Mouse (Mus musculus): ENCODE data around the gene Tmod4. TPM values are rescaled to one million over a fixed set of nuclear protein-coding genes. Genes with fewer than 3 reads are reported as not detected.

Gene Tmod4
- total and polyA plus RNA-seq, 3 experiments: 3.1 to 5.4 TPM; not detected in 1

DNA sequence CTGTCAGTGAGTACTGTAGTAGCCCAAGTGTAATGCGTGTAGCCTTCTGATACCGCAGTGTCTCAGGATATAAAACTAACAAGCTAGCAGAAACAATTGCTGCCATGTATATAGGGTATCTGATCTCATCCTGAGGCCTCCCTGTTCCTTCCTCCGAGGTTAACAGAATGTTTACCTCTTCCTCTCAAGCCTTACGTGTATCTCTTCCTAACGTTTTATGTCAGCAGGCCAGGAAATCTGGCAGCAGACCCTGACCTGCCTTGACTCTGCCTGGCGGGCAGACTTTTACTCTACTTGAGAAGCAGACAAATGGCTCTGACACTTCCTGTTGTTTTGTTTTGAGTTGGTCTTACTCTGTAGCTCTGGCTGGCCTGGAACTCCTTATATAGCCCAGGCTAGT is 2.7 kb upstream of the Tmod4 start:
- Histone ChIP-seq H3K27ac (ENCODE audit: control insufficient read depth, low read depth, low read length) (no peak overlapping the region), H3K36me3 (ENCODE audit: control insufficient read depth in 1 of 2, insufficient read depth in 2 of 2, low read length in 2 of 2) (peaks cover 0 to 27% of the 10 kb centered on the region in 2 experiments; a peak in 2 of 4 replicates)

DNA sequence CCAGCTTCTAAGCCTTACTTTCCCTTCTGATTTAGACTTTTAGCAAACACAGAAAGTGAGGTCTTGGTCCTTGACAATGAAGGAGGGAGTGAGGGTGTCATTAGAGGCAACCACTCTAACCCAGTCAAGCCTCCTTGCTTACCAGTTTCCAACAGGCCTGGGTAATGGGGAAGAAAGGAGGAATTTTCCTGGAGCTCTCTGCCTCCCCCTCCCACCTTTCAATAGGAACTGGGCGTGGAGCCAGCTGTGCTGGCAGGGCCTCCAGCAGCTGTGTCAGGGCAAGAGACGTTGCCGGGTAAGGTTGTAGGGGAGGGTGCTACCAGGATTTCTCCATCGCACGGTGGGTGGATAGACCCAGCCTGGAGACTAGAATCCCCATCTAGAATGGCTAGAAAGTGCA is 696 bp downstream of the Tmod4 start:
- DNase-seq (ENCODE audit: low read depth, low spot score): no peak
- H3K27ac ChIP-seq (ENCODE audit: control insufficient read depth, low read depth, low read length): no peak overlapping the region
- H3K36me3 ChIP-seq (ENCODE audit: control insufficient read depth in 1 of 2, insufficient read depth in 2 of 2, low read length in 2 of 2): peaks cover 0 to 11% of the 10 kb centered on the region in 2 experiments; a peak in 2 of 4 replicates
- H3K27me3 ChIP-seq (ENCODE audit: control insufficient read depth in 1 of 2, insufficient read depth in 2 of 2, low read length in 2 of 2): no peaks in the 10 kb centered on the region
- TF ChIP-seq MAZ (IDR thresholded peaks at IDR 0.05; ENCODE audit: low read depth, low read length): peak; percentile 32; the same call in 1 of the 2 replicates
- no peak for TF ChIP-seq TCF12 (IDR thresholded peaks at IDR 0.05; ENCODE audit: low read depth, low read length)
- no peak for TF ChIP-seq ELF1 (IDR thresholded peaks at IDR 0.05; ENCODE audit: low read depth, low read length)
- TF ChIP-seq CHD2 (IDR thresholded peaks at IDR 0.05; ENCODE audit: low read length): no peak
- TF ChIP-seq KAT2A (conservative IDR thresholded peaks at IDR 0.05; ENCODE audit: low read depth, low read length): no peak
- H3K4me3 ChIP-seq (ENCODE audit: control insufficient read depth in 1 of 2, insufficient read depth in 1 of 2, low read depth in 2 of 2, low read length in 2 of 2): no peak overlapping the region
- no peaks in the 10 kb centered on the region for H3K79me2 ChIP-seq (ENCODE audit: control insufficient read depth, insufficient read depth, low read length, poor library complexity)
- H3K9me3 ChIP-seq (replicated peaks; ENCODE audit: insufficient read depth, low read length): no peaks in the 10 kb centered on the region
- H3K4me1 ChIP-seq (ENCODE audit: control insufficient read depth in 1 of 2, insufficient read depth in 2 of 2, low read length in 2 of 2): no peaks in the 10 kb centered on the region
- no peak overlapping the region for H3K9ac ChIP-seq (ENCODE audit: control insufficient read depth, low read depth, low read length, poor library complexity, severe bottlenecking)

More for the DNA sequence above, 2.7 kb upstream of the Tmod4 start:
- Histone ChIP-seq H3K4me1 (ENCODE audit: control insufficient read depth in 1 of 2, insufficient read depth in 2 of 2, low read length in 2 of 2) (no peaks in the 10 kb centered on the region), H3K27me3 (ENCODE audit: control insufficient read depth in 1 of 2, insufficient read depth in 2 of 2, low read length in 2 of 2) (no peaks in the 10 kb centered on the region), H3K79me2 (ENCODE audit: control insufficient read depth, insufficient read depth, low read length, poor library complexity) (no peaks in the 10 kb centered on the region), H3K9me3 (replicated peaks; ENCODE audit: insufficient read depth, low read length) (no peaks in the 10 kb centered on the region), H3K9ac (ENCODE audit: control insufficient read depth, low read depth, low read length, poor library complexity, severe bottlenecking) (no peak overlapping the region), H3K4me3 (ENCODE audit: control insufficient read depth in 1 of 2, insufficient read depth in 1 of 2, low read depth in 2 of 2, low read length in 2 of 2) (no peak overlapping the region)
- TF ChIP-seq JUND (IDR thresholded peaks at IDR 0.05; ENCODE audit: low read depth, low read length) (no peak), POLR2A (IDR thresholded peaks at IDR 0.05; ENCODE audit: control insufficient read depth in 1 of 2, insufficient read depth in 1 of 2, low read depth in 1 of 2, low read length in 2 of 2, poor library complexity in 1 of 2) (no peak), NRF1 (IDR thresholded peaks at IDR 0.05; ENCODE audit: insufficient read depth, low read depth, low read length, poor library complexity, severe bottlenecking) (no peak), SIN3A (IDR thresholded peaks at IDR 0.05; ENCODE audit: low read length) (no peak), MAX (IDR thresholded peaks at IDR 0.05; ENCODE audit: low read length) (no peak), POLR2AphosphoS2 (IDR thresholded peaks at IDR 0.05; ENCODE audit: low read length) (no peak), MAFK (IDR thresholded peaks at IDR 0.05; ENCODE audit: borderline replicate concordance, low read depth, low read length) (no peak), CHD2 (IDR thresholded peaks at IDR 0.05; ENCODE audit: low read length) (no peak), RAD21 (IDR thresholded peaks at IDR 0.05; ENCODE audit: low read depth, low read length) (no peak), CTCF (IDR thresholded peaks at IDR 0.05 in 2 of 3, conservative IDR thresholded peaks at IDR 0.05 in 1 of 3; ENCODE audit: control insufficient read depth in 1 of 3, insufficient read depth in 1 of 3, low read depth in 2 of 3, low read length in 3 of 3, poor library complexity in 1 of 3, severe bottlenecking in 1 of 3) (no peak), POLR2AphosphoS5 (IDR thresholded peaks at IDR 0.05; ENCODE audit: borderline replicate concordance, low read depth, low read length) (no peak), ZC3H11A (IDR thresholded peaks at IDR 0.05; ENCODE audit: low read depth, low read length) (no peak), UBTF (IDR thresholded peaks at IDR 0.05; ENCODE audit: borderline replicate concordance, insufficient read depth, low read depth, low read length) (no peak), HCFC1 (IDR thresholded peaks at IDR 0.05; ENCODE audit: low read depth, low read length) (no peak), MAZ (IDR thresholded peaks at IDR 0.05; ENCODE audit: low read depth, low read length) (no peak)
- no peak for DNase-seq (ENCODE audit: low read depth, low spot score)

Data from MEL (cell line).